Mouse (Mus musculus) liver, embryonic 14.5 days (tissue): ENCODE results near the gene Plekha4. TPM values are rescaled to one million over a fixed set of nuclear protein-coding genes. Genes with fewer than 3 reads are reported as not detected.
"Not testable (repeated sequence)": the region's sequence is repeated elsewhere in the genome, so short reads cannot be mapped to it uniquely, and the experiment has no call there.

Experiments
- ATAC-seq: fragments of 200-750 bp; cut with Nextera tagmentation; 2 replicates; pipeline ENCODE4 v1.8.0; 2017; ENCODE audit warnings: moderate number of reproducible peaks, mild to moderate bottlenecking, moderate library complexity; ENCODE audit not compliant: insufficient read depth
- DNase-seq, 3 experiments: peaks; one replicate each; pipeline ENCODE4 v3.0.0-alpha.2; 2012 to 2013; ENCODE audit warnings: low read depth in 3 of 3, low spot score in 3 of 3
- H3K27ac ChIP-seq: fragments of 300-500 bp; sonication (generic); 2 replicates; pipeline ENCODE4 v1.5.1; 2014; ENCODE audit warnings: moderate library complexity, mild to moderate bottlenecking, control low read depth, inconsistent platforms
- H3K27me3 ChIP-seq: fragments of 300-500 bp; sonication (generic); 2 replicates; pipeline ENCODE4 v1.6.1; 2014; ENCODE audit warnings: mild to moderate bottlenecking, low read length, moderate library complexity; ENCODE audit not compliant: control insufficient read depth, insufficient read depth
- H3K36me3 ChIP-seq: fragments of 300-500 bp; sonication (generic); replicated peaks from 2 replicates; pipeline ENCODE4 v1.6.1; 2014; ENCODE audit warnings: low read depth; ENCODE audit not compliant: control insufficient read depth, insufficient read depth
- H3K4me1 ChIP-seq, 2 experiments: fragments of 200-500 bp in 1 of 2; fragments of 300-500 bp in 1 of 2; sonication (generic) in 1 of 2; replicated peaks; 2 replicates each; pipeline ENCODE4 v1.6.1; 2012 to 2014; ENCODE audit warnings: antibody characterized with exemption in 1 of 2, inconsistent platforms in 1 of 2, low read length in 1 of 2; ENCODE audit not compliant: control insufficient read depth in 2 of 2, insufficient read depth in 2 of 2
- H3K4me2 ChIP-seq: fragments of 300-500 bp; sonication (generic); 2 replicates; pipeline ENCODE4 v1.6.1; 2014; ENCODE audit warnings: low read depth, mild to moderate bottlenecking, control low read depth, moderate library complexity
- H3K4me3 ChIP-seq, 2 experiments: fragments of 200-500 bp in 1 of 2; fragments of 300-500 bp in 1 of 2; sonication (generic) in 1 of 2; 2 replicates each; pipeline ENCODE4 v1.5.1; 2012 to 2014; ENCODE audit warnings: low read depth in 2 of 2, low read length in 2 of 2, mild to moderate bottlenecking in 2 of 2, control low read depth in 1 of 2, inconsistent platforms in 1 of 2, moderate library complexity in 1 of 2; ENCODE audit not compliant: insufficient read depth in 1 of 2
- H3K9ac ChIP-seq: fragments of 300-500 bp; sonication (generic); replicated peaks from 2 replicates; pipeline ENCODE4 v1.6.1; 2014; ENCODE audit warnings: mild to moderate bottlenecking, control low read depth, moderate library complexity
- H3K9me3 ChIP-seq: fragments of 300-500 bp; sonication (generic); 2 replicates; pipeline ENCODE4 v1.6.1; 2016; ENCODE audit warnings: low read length, mixed read lengths; ENCODE audit not compliant: control insufficient read depth
- CTCF ChIP-seq: IDR thresholded peaks from 2 replicates; pipeline ENCODE4 v1.5.1; 2016; ENCODE audit warnings: antibody characterized with exemption, low read depth, control low read depth
- EP300 ChIP-seq: IDR thresholded peaks from 2 replicates; pipeline ENCODE4 v1.6.1; 2016; ENCODE audit warnings: antibody characterized with exemption, low read depth
- WGBS: fragments of 180-500 bp; shearing (Covaris S2); extraction: QIAGEN DNeasy Blood & Tissue Kit; methylation state at CpG from one replicate; pipeline ENCODE4 v1.1.7; 2014; ENCODE audit not compliant: insufficient replicate concordance; 5-methylcytosine and 5-hydroxymethylcytosine counted together
- polyA plus RNA-seq, 2 experiments: library from polyadenylated mRNA; depleted of rRNA in 1 of 2; stranded (reverse) in 1 of 2; unstranded in 1 of 2; fragments of >200 nt; fragmentation: Nextera tagmentation in 1 of 2; extraction: Ambion mirVana in 1 of 2; gene quantifications; 2 replicates each; pipeline versions ENCODE4 v1.2.1 to v1.2.3; 2012 to 2014

The Plekha4 gene
- polyA plus RNA-seq, 2 experiments: 0.41 to 0.90 TPM

GRCm38 (mm10) chr7:45515436-45515835 lies 10.7 kb upstream of the Plekha4 start:
- DNase-seq (peak; percentile 79 to 84 (median 80)), ATAC-seq (peak; percentile 80)
- Histone ChIP-seq H3K4me2 (peak overlapping the region; percentile 67), H3K27me3 (no peaks in the 10 kb centered on the region), H3K36me3 (no peaks in the 10 kb centered on the region), H3K9ac (peak overlapping the region; percentile 40), H3K4me3 (peak overlapping the region; percentile 25 to 27), H3K27ac (peak overlapping the region; percentile 66), H3K9me3 (no peaks in the 10 kb centered on the region), H3K4me1 (peaks cover 23 to 24% of the 10 kb centered on the region in 2 experiments)
- 10% methylated on average over 16 of the region's 16 CpGs for WGBS
- no peak for TF ChIP-seq EP300
- TF ChIP-seq CTCF: no peak

GRCm38 (mm10) chr7:45516846-45517245 lies 9.3 kb upstream of the Plekha4 start:
- not testable (repeated sequence) for H3K4me3 ChIP-seq, ATAC-seq, H3K9me3 ChIP-seq, DNase-seq, H3K9ac ChIP-seq, H3K36me3 ChIP-seq, H3K27ac ChIP-seq, H3K27me3 ChIP-seq, H3K4me2 ChIP-seq
- peak; percentile 60 for TF ChIP-seq CTCF
- WGBS: 52% methylated on average over 5 of the region's 5 CpGs
- H3K4me1 ChIP-seq: peaks cover 26 to 28% of the 10 kb centered on the region in 2 experiments

- H3K27ac ChIP-seq: no peak overlapping the region
Measured at GRCm38 (mm10) chr7:45518618-45519017, 7.5 kb upstream of the Plekha4 start.

GRCm38 (mm10) chr7:45519345-45520120 lies 6.6 kb upstream of the Plekha4 start:
- WGBS: 60% methylated on average over 8 of the region's 8 CpGs
- H3K4me1 ChIP-seq: peaks cover 26 to 28% of the 10 kb centered on the region in 2 experiments
- peak; percentile 11; the same call in 1 of the 2 replicates for ATAC-seq

More at GRCm38 (mm10) chr7:45518618-45519017, 7.5 kb upstream of the Plekha4 start:
- DNase-seq (no peak), ATAC-seq (no peak)
- TF ChIP-seq EP300: no peak
- TF ChIP-seq CTCF: no peak
- H3K4me2 ChIP-seq: no peak overlapping the region
- H3K9ac ChIP-seq: no peak overlapping the region
- H3K9me3 ChIP-seq: no peaks in the 10 kb centered on the region
- H3K4me1 ChIP-seq: peaks cover 26 to 28% of the 10 kb centered on the region in 2 experiments
- H3K36me3 ChIP-seq: peaks cover 26% of the 10 kb centered on the region
- WGBS: 83% methylated on average over 16 of the region's 16 CpGs
- H3K4me3 ChIP-seq: no peak overlapping the region
- H3K27me3 ChIP-seq: no peaks in the 10 kb centered on the region

GRCm38 (mm10) chr7:45520605-45521004 lies 5.5 kb upstream of the Plekha4 start:
- ATAC-seq: no peak
- Histone ChIP-seq H3K36me3 (peaks cover 42% of the 10 kb centered on the region), H3K9ac (no peak overlapping the region), H3K4me1 (peaks cover 17 to 19% of the 10 kb centered on the region in 2 experiments), H3K4me3 (peak overlapping the region in 1 of 2 experiments; percentile 76; a peak in 1 of 4 replicates), H3K9me3 (no peaks in the 10 kb centered on the region), H3K27ac (no peak overlapping the region), H3K4me2 (peak overlapping the region; percentile 88), H3K27me3 (no peaks in the 10 kb centered on the region)
- 91% methylated on average over 7 of the region's 7 CpGs for WGBS
- no peak for TF ChIP-seq CTCF
- no peak for TF ChIP-seq EP300
- no peak for DNase-seq

More at GRCm38 (mm10) chr7:45519345-45520120, 6.6 kb upstream of the Plekha4 start:
- peak in 1 of 3 experiments; percentile 46 for DNase-seq
- Histone ChIP-seq H3K9ac (no peak overlapping the region), H3K4me3 (no peak overlapping the region), H3K27me3 (no peaks in the 10 kb centered on the region), H3K4me2 (peak overlapping the region; percentile 27), H3K36me3 (peaks cover 34% of the 10 kb centered on the region), H3K27ac (peak overlapping the region; percentile 44; the same call in 1 of the 2 replicates), H3K9me3 (no peaks in the 10 kb centered on the region)
- no peak for TF ChIP-seq EP300
- TF ChIP-seq CTCF: no peak
